Mouse (Mus musculus): ENCODE results near the gene Sept10.

DNA sequence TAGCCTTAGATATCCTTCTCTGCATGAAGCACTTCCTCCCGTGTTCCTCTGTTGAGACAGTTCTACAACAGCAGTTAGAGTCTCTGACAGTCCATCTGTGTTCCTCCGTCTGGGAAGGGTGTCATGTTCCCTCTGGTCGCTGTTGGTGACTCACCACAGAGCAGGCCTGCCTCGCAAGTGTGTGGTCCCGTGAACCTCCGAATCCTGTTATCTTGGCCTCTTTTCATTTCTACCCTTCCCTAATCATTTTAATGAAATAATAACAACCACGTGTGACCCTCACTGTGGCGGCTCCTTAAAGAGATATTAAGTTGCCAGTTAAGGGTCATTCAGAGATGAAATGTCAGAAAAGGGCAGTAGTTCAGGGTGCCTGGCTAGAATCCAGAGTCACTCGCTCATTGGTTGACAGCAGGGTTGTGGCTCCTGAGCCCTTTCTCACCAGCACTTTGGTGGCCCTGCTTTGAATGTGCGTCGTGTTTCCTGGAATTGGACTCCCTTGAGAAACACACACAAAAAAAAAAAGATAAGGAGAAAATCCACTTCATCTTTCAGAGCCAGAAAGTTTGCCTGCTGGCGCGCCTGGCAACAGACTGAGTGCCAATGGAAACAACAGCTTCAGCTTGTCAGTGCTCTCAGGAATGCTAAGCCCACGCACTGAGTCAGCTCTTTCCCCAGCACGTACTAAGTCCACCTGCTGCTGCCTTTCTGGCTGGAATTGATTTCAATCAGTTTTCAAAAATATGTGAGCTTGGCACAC lies 106.9 kb downstream of the Sept10 start:
- TF ChIP-seq CTCF (IDR thresholded peaks at IDR 0.05; ENCODE audit: borderline replicate concordance, insufficient read depth, low read length) (no peak), POLR2A (IDR thresholded peaks at IDR 0.05; ENCODE audit: low read depth, low read length) (no peak)

Measured in embryonic fibroblast, embryonic 13.5 days (primary cell).